Mouse (Mus musculus) G1E (cell line): ENCODE measurements around the gene Rbpj. TPM values are rescaled to one million over a fixed set of nuclear protein-coding genes. Genes with fewer than 3 reads are reported as not detected.

Experiments
- ATAC-seq: 2 replicates; pipeline ENCODE4 v1.8.0; 2016; ENCODE audit warnings: mild to moderate bottlenecking; ENCODE audit not compliant: insufficient number of reproducible peaks, poor library complexity, low FRiP score, severe bottlenecking; ENCODE audit errors: extremely low read depth
- DNase-seq: peaks from one replicate; pipeline ENCODE4 v3.0.0; 2012; ENCODE audit warnings: low spot score
- H3K27me3 ChIP-seq: 2 replicates; pipeline ENCODE4 v1.6.1; 2012; ENCODE audit warnings: mild to moderate bottlenecking, low read length, inconsistent platforms; ENCODE audit not compliant: insufficient read depth
- H3K36me3 ChIP-seq: replicated peaks from 2 replicates; pipeline ENCODE3; 2012; ENCODE audit warnings: mild to moderate bottlenecking, inconsistent platforms
- H3K4me1 ChIP-seq: 2 replicates; pipeline ENCODE4 v1.6.1; 2012; ENCODE audit warnings: low read depth, low read length, inconsistent platforms, mixed read lengths; ENCODE audit not compliant: insufficient read depth
- H3K4me3 ChIP-seq: 2 replicates; pipeline ENCODE4 v1.5.1; 2012; ENCODE audit warnings: low read depth, mild to moderate bottlenecking, inconsistent platforms, low read length, moderate library complexity, mixed read lengths
- H3K9me3 ChIP-seq: replicated peaks from 2 replicates; pipeline ENCODE4 v1.6.1; 2012; ENCODE audit warnings: inconsistent platforms
- CTCF ChIP-seq: IDR thresholded peaks from 2 replicates; pipeline ENCODE4 v1.5.1; 2012; ENCODE audit warnings: low read depth, low read length, inconsistent platforms, mixed read lengths
- GATA1 ChIP-seq: IDR thresholded peaks from 2 replicates; pipeline ENCODE4 v1.6.1; 2012; ENCODE audit warnings: borderline replicate concordance, low read length, inconsistent platforms, mixed read lengths
- GATA2 ChIP-seq: IDR thresholded peaks from 2 replicates; pipeline ENCODE4 v1.6.1; 2012; ENCODE audit warnings: low read depth, low read length, inconsistent platforms, borderline replicate concordance
- POLR2AphosphoS5 ChIP-seq: IDR thresholded peaks from 2 replicates; pipeline ENCODE4 v1.6.1; 2012; ENCODE audit warnings: low read depth, low read length, inconsistent platforms; ENCODE audit not compliant: insufficient replicate concordance
- TAL1 ChIP-seq: conservative IDR thresholded peaks from 2 replicates; pipeline ENCODE4 v1.6.1; 2012; ENCODE audit warnings: low read depth, low read length, inconsistent platforms, mixed read lengths
- polyA plus RNA-seq: library from polyadenylated mRNA; stranded (reverse); fragments of >175 nt; gene quantifications from 2 replicates; pipeline ENCODE4 v1.2.3, GENCODE M21; 2012
- total RNA-seq, 2 experiments: library from RNA; stranded (forward) in 1 of 2; stranded (reverse) in 1 of 2; fragments of 200-1000 nt in 1 of 2; fragments of >200 nt in 1 of 2; fragmentation: Nextera tagmentation in 1 of 2; gene quantifications; 2 replicates each; pipeline ENCODE4 v1.2.3; 2014 to 2017

Gene Rbpj
- total and polyA plus RNA-seq, 3 experiments = 5.5 to 33.5 (median 17.2) TPM

DNA sequence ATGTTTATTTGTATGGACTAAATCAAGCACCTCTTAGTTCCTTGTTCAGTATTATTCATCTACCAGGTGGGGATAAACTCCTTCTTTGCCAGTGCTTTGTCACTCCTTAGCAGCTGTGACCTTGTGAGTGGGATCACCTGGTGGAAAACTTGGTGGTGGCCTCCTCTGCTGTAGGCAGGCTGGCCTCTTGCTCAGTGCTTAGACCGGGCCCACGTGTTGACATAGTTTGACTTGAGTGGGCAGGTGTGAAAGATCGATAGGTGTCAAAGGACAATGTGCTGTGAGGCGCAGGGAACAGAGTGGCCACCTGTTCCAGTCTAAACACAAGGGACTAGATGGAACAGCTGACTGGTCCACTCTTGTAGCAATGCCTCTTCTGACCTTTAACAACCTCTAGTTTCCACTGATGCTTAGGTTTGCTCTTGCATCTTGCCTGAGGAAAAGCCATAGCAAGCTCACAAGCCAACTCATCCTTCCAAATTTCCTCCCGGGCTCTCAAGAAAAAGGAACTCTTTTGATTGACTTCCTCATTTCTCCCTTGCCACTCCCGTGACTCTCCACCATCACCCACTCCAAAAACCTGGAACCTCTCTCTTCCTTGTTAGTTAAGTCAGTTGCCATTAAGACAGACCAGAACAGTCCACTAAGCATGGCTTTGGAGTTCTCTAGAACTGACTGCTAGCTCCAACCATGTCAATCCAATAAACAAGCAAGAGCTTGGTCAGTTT, 28.9 kb upstream of the Rbpj start:
- no peaks in the 10 kb centered on the region for H3K27me3 ChIP-seq
- TF ChIP-seq CTCF = no peak
- TF ChIP-seq GATA1 = no peak
- no peak for TF ChIP-seq POLR2AphosphoS5
- TF ChIP-seq GATA2 = no peak
- TF ChIP-seq TAL1 = no peak
- ATAC-seq (no peak), DNase-seq (no peak)
- H3K4me3 ChIP-seq = no peak overlapping the region
- H3K9me3 ChIP-seq = no peaks in the 10 kb centered on the region
- no peaks in the 10 kb centered on the region for H3K4me1 ChIP-seq
- no peaks in the 10 kb centered on the region for H3K36me3 ChIP-seq

GRCm38 (mm10) chr5:53437767-53438166, 28.2 kb upstream of the Rbpj start:
- Histone ChIP-seq H3K9me3 (no peaks in the 10 kb centered on the region), H3K4me1 (no peaks in the 10 kb centered on the region), H3K27me3 (no peaks in the 10 kb centered on the region), H3K36me3 (no peaks in the 10 kb centered on the region), H3K4me3 (no peak overlapping the region)
- ATAC-seq (no peak), DNase-seq (no peak)
- TF ChIP-seq POLR2AphosphoS5 = no peak
- TF ChIP-seq TAL1 = no peak
- no peak for TF ChIP-seq GATA2
- TF ChIP-seq GATA1 = no peak
- no peak for TF ChIP-seq CTCF

DNA sequence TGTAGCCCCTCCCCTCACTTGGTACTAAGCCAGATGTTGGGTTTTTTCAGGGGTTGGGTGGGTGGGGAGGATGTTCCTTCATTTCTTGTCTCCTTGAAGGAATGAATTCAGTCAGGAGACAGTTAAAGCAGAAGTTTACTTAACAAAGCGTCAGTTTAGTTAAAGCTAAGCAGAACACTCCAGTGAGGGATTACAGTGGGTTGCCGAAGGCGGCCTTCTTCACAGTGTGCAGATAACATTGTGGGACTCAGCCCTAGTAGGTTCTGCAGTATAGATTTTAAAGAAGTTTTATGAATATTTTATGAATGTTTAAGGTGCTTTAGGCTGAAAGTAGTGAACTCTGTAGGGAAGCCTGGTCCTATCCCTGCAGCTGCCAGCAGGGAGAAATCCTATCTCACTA, 27.7 kb upstream of the Rbpj start:
- Histone ChIP-seq H3K4me3 (no peak overlapping the region), H3K4me1 (no peaks in the 10 kb centered on the region), H3K36me3 (no peaks in the 10 kb centered on the region), H3K27me3 (no peaks in the 10 kb centered on the region), H3K9me3 (no peaks in the 10 kb centered on the region)
- TF ChIP-seq GATA2 (no peak), CTCF (no peak), GATA1 (no peak), TAL1 (no peak), POLR2AphosphoS5 (no peak)
- ATAC-seq = no peak
- no peak for DNase-seq

GRCm38 (mm10) chr5:53439655-53440054, 26.3 kb upstream of the Rbpj start:
- Histone ChIP-seq H3K36me3 (no peaks in the 10 kb centered on the region), H3K4me3 (no peak overlapping the region), H3K9me3 (no peaks in the 10 kb centered on the region), H3K4me1 (no peaks in the 10 kb centered on the region), H3K27me3 (peaks cover 5% of the 10 kb centered on the region; the same call in 1 of the 2 replicates)
- DNase-seq (no peak), ATAC-seq (no peak)
- TF ChIP-seq POLR2AphosphoS5 (no peak), TAL1 (no peak), GATA1 (no peak), CTCF (no peak), GATA2 (no peak)

DNA sequence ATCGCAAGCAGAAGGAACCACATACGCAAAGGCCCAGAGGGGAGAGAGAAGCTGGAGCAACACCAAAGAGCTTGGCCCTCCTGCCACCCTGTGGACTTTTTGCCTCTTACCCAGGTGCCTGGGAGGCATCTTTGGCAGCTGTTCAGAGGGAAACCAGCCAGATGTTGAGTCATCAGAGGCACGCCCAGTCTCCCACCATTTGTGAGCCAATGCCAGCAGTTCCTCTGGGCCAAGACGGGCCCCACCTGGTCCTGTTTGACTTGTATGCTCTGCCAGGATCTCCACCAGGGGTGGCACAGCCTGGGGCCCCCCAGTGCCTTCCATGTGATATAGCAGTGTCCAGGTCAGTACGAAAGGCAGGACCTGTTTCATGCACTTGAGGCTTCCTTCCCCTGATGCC, 21.9 kb upstream of the Rbpj start:
- no peaks in the 10 kb centered on the region for H3K4me1 ChIP-seq
- no peak for DNase-seq
- no peak for ATAC-seq
- peaks cover 5% of the 10 kb centered on the region; the same call in 1 of the 2 replicates for H3K27me3 ChIP-seq
- H3K9me3 ChIP-seq = no peaks in the 10 kb centered on the region
- H3K4me3 ChIP-seq = no peak overlapping the region
- no peak for TF ChIP-seq GATA1
- TF ChIP-seq CTCF = no peak
- no peak for TF ChIP-seq TAL1
- TF ChIP-seq POLR2AphosphoS5 = no peak
- TF ChIP-seq GATA2 = no peak
- no peaks in the 10 kb centered on the region for H3K36me3 ChIP-seq

DNA sequence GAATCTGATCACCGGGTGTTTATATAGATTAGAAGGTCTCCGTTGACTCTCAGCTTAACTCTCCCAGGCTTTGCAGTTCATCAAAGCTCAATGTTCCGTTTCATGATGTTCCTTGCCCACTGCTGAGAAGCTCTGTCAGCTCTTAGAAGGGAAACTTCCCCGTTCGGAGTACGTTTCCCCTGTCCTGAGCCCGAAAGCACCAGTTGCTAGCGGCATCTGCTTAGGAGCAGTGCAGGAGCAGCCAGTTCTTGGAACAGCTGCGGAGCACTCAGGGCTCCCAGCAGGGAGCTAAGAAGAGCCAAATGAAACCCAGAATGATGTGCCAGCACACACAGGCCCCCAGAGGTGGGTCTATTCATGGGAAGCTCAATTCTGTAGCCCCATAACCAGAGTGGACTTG, 15.0 kb upstream of the Rbpj start:
- Histone ChIP-seq H3K36me3 (no peaks in the 10 kb centered on the region), H3K9me3 (no peaks in the 10 kb centered on the region), H3K4me1 (no peaks in the 10 kb centered on the region), H3K27me3 (no peaks in the 10 kb centered on the region), H3K4me3 (no peak overlapping the region)
- no peak for ATAC-seq
- TF ChIP-seq TAL1 = no peak
- TF ChIP-seq CTCF = no peak
- no peak for TF ChIP-seq POLR2AphosphoS5
- no peak for TF ChIP-seq GATA2
- TF ChIP-seq GATA1 = no peak
- DNase-seq = no peak
